Mouse (Mus musculus): ENCODE measurements around the gene Xirp2.

GRCm38 (mm10) chr2:67539426-67539825 is 93.6 kb downstream of the Xirp2 start:
- TF ChIP-seq POLR2A (IDR thresholded peaks at IDR 0.05; ENCODE audit: low read depth, low read length) (no peak), CTCF (IDR thresholded peaks at IDR 0.05; ENCODE audit: borderline replicate concordance, insufficient read depth, low read length) (no peak)

All from embryonic fibroblast, embryonic 13.5 days (primary cell).